Mouse (Mus musculus): Measurements from ENCODE around the gene Igdcc4.

GRCm38 (mm10) chr9:65142399-65142798 is 41.1 kb downstream of the Igdcc4 start:
- no peak for TF ChIP-seq CTCF (IDR thresholded peaks at IDR 0.05)
- TF ChIP-seq POLR2A (IDR thresholded peaks at IDR 0.05; ENCODE audit: insufficient read depth, low read depth, low read length) = no peak
